Mouse (Mus musculus) lung, postnatal 14 days (tissue): ENCODE measurements around the gene Cfap65.

Source experiments
- DNase-seq: peaks from one replicate; pipeline ENCODE4 v3.0.0; 2021

Gene Cfap65

GRCm38 (mm10) chr1:74935402-74935801 is at the start of gene Cfap65:
Gene Cfap65 (minus strand): TSS chr1:74935599.
- DNase-seq = no peak

DNA sequence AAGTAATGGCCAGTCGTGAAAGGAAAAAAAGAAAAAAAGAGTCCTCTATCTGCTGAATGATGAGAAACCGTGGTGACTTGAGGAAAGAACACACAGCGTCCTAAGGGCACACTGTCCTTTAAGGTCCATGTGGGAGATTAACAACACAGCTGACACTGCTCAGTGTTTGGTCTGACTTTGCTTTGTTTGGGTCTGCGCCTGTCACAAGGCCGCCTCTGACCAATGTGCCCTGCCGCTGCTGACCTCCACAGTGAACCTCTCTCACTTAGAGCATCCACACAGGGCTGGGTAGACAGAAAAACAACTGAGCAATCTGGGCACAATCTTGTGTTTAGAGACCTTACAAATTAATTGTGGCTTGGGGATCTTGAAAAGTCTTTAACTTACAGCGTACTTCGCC is 41.6 kb upstream of the Cfap65 start:
- no peak for DNase-seq

- DNase-seq = no peak
These were observed 40.5 kb upstream of the Cfap65 start for GRCm38 (mm10) chr1:74975936-74976335.

DNA sequence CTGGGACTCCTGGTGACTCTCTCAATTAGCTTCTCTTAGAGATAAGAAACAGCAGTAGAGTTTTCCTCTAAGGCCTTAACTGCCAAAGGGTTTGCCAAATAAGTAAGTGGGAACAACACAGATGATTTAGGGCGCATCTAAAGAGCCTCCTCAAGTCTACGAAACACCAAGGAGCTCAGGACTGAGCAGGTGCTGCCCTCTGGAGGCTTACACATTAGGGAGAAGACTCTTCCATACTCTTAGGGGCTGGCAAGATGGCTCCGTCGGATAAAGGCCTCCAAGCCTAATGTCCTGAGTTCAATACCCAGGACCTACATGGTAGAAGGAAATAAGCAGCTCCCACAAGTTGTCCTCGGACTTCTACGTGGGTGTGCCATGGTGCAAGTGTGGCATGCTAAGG is 38.2 kb upstream of the Cfap65 start:
- no peak for DNase-seq

DNA sequence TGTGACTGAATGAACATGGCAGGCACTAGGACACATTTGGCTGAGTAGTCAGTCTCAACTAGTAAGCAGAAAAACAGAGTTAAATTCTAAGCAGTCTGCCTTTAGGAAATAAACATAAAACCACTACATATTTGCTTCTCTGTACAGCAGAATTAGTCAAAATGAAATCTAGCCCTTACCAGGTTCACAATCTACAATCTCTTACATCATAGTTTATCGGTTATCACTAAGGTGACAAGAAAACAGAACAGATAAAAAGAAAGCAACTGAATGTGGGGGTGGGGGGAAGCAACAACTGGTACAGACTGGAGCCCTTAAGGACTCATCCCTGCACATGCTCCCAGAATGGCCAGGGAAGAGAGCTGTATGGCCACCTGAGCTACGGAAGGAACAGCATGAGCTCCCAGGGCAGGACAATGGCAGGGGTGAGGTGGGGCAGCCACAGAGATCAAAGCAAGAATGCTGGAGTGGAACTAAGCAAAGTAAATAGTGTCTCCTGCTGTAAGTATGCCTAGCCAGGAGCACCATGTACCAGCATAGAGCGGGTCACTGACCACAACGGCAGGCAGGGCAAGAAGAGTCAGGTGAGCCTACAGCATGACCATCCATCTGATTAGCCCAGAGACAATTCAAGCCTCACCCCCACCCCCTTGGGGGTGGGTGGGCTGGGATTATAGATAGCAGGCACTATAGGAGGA is 36.1 kb upstream of the Cfap65 start:
- peak; percentile 17 for DNase-seq

- DNase-seq = no peak
These were observed 32.7 kb upstream of the Cfap65 start for GRCm38 (mm10) chr1:74967962-74968580.

DNA sequence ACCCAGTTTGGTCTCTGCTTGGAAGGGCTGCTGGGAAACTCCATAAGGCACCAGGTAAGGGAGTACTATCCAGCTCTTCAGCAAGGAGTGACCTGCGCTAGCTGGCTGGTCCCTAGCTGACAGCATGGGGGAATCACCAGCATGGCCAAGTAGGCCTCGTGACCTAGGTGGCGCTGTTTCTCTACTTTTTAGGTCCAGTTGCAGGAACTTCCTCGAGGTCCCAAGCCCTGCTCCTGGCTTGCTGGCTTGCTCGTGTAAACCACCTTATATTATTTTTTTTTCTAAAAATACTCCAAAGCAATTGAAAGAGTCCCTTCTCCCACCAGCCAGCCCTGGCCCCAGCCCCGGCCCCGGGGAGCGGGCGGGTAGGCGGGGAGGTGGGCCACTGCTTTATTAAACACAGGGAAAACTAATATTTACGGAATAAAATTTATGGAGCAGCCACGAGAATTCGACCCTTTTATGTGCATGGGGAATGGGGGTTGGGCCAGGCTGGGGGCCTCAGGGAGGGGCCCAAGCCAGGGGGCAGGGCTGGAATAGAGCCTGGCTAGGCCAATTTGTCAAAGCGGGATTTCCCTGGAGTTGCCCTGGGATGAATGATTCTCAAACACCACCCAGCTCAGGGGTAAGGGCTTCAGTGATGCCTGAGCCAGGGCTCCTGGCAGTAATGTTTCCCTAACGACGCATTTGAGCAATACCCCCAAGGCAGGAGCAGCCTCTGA is 29.3 kb upstream of the Cfap65 start:
- peak; percentile 87 for DNase-seq

DNA sequence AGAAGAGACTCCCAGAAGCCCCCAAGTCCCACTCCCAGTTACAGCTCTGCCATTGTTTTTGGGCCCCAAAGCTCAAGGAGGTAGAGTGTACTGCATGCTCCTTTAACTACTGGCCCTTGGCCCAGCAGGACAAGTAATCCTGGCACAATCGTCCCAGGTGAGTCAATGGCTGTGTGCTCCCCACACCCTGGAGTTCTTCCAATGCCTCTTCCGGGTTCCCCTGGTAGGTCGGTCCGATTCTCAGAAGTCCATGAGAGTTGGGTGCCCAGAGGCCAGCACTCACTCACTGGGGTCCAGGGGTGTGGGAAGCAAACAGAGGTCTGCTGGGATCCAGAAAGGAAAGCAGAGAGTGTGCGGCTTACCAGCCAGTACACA is 27.4 kb upstream of the Cfap65 start:
- DNase-seq = no peak

GRCm38 (mm10) chr1:74962126-74962852 is 26.9 kb upstream of the Cfap65 start:
- DNase-seq = no peak

DNA sequence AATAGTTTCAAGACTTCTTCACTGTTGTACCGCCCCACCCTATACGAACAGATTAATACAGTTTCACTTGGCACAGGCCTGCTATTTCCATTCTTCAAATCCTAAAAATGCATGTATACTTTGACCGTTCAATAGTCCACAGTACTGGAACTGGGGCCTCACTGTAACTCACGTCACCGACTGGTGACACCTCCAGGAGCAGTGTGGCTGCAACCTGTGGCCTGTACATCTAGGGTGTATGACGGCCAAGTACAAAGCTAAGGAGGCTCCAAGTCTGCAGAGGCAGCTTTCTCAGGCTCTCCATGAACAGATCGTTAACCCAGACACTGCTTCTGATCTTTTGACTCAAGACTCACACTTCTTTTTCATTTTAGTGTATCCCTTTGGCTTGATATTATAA is 26.3 kb upstream of the Cfap65 start:
- no peak for DNase-seq

DNA sequence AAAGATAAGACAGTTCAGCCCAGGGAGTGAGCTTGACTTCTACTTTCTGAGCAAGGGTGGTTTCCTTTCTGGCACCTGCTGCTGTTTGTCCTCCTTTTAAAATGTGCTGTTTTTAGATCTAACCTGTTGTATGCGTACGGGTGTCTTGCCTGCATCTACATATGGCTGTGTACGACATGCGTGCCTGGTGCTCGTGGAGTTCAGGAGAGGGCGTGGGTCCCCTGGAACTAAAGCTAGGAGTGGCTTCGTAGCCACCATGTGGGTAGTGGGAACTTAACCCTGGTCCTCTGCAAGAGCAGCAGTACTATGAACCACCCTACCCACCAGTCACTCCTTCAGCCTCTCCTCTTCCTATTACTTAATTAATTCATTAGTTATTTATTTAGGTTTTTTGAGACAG is 24.7 kb upstream of the Cfap65 start:
- DNase-seq = no peak

DNA sequence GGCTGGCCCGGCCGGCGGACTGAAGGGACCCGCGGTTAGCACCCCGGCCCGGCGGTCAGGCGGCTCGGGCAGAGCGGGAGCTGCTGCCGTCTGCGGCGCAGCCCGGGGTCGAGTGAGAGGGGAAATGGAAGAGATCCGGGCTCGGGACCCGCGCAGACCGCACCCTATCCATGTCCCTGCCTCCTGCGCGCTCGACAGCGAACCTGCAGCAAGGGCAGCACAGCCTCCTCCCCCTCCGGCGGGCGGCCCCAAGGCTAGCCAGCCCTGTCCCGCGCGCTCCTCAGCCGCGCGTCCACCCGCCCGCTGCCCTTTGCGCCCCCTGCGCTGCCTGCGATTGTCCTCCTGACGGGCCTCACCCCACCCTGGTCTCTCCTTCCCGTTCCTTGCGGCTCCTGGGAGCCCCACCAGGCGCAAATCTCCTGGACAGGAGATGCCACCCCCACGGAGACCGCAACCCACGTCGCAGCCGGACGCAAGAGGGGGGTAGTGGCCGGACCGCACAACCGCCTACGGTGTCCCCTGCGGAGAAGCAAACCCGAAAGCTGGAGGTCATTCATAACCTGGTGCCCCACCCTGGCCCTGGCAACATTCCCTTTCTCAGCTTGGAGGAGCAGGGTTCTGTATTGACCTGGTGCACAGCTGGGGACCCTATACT is 16.3 kb upstream of the Cfap65 start, which contains the start of gene Ihh:
Ihh (minus strand) TSS at position 117 of the 655 bp plus-strand sequence.
- DNase-seq = no peak

DNA sequence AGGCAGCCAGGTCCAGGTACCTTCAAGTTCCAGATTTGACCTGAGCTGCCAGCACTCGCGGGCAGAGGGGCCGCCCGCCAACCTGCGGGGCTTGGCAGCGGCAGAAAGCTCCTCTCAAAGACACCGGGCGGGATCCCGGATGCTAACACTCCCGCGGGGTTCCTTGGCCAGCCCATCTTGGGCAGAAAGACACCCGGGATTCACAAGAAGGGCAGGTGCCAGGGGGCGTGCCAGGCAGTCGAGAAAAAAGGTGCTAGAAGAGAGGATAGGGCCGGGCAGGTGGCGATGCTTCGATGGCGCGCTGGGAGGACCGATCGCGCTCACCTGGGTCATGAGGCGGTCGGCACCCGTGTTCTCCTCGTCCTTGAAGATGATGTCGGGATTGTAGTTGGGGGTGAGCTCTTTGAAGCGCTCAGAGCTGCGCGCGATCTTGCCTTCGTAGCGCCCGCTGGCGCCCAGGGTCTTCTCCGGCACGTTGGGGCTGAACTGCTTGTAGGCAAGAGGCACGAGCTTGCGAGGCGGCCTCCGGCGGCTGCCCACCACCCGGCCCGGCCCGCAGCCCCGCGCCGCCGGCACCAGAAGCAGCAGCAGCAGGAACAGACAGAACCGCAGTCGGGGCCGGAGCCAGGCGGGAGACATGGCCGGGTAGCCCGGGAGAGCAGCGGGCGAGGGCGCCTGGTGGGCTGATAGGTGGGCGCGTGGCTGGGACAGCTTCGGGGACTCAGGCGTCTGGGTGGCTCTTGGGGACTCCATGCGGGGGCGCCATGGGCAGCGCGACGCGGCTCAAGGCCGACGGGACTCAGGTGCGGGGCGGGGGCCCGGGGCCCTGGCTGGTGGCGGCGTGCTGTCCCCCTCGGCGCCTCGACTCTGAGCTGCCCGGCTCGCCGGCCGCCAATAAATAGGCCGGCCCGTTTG is 15.4 kb upstream of the Cfap65 start:
- DNase-seq = no peak

DNA sequence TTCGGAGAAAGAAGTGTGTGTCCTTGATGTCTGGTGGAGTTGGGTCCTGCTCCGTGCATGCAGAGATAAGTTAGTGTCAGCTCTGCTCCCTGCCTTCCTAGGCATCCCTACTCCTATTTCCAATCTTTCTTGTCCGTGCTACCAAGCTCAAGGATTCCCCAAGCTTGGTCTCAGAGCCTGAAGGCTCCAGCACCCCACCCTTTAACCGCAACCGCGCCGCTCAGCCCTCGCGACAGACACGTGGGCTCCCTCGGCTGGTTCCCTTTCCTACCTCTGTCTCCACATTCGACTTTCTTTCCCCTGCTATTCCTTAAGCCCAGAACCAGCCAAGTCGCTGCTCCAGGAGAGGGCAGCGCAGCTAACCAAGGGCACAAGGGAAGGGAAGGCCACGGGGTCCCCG is 14.7 kb upstream of the Cfap65 start:
- no peak for DNase-seq

DNA sequence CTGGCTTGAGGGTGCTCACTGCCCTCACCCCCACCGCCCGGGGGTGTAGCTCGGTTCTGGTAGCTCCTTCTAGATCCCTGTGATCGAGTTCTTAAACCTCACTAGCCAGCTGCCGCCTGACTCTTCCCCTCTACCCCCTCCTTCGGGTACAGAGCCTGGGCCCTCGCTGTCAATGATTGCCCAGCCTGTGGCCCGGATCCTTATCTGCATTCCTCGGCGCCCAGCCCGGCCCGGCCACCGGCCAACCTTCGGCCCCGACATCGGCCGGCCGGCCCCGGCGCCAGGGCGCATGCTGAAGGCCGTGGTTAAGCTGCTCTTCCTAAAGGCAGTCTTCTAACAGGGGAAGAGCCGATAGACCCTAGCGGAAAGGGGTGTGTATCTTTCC is 14.3 kb upstream of the Cfap65 start:
- DNase-seq = peak; percentile 48

DNA sequence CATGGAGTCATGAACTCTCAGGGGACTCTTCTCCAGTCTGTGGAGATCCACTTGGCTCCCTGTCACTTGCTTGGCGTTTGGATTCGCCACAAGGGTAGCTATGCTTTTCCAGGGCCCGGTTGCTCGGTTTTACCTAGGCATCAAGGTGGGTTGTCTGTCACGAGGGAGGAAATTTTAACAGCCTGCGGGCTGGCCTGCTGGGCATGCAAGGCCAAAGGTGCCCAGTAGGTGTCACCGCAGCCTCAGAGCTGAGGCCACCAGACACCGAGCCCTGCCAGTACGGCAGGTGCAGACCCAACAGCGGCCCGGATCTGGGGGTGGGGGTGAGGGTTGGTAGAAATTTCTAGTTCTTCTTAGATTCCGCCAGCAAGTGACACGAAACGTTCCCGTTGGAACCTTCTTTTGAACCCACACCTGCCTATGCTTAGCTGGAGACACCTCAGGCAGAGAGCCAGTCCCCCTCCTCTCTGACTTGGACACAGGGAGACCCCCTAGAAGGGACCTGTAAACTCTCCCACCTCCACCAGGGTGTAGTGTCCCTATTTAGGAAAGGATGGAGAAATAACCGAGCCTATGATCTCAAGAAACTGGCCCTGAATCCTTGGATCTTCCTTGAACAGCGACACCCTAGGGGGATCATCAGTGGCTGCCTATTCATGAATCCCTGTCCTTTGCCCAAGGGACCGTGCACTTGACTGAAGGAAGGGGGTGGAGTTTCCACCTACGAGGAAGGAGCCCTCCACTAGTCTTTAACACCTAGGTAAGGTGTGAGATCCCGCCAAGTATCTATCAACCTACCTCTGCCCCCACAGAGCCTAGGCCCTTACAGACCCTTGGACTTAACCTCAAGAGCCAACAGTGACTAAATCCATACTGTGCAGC is 13.6 kb upstream of the Cfap65 start:
- peak; percentile 69 for DNase-seq

- DNase-seq = no peak
These were observed 12.7 kb upstream of the Cfap65 start for GRCm38 (mm10) chr1:74947986-74948670.

DNA sequence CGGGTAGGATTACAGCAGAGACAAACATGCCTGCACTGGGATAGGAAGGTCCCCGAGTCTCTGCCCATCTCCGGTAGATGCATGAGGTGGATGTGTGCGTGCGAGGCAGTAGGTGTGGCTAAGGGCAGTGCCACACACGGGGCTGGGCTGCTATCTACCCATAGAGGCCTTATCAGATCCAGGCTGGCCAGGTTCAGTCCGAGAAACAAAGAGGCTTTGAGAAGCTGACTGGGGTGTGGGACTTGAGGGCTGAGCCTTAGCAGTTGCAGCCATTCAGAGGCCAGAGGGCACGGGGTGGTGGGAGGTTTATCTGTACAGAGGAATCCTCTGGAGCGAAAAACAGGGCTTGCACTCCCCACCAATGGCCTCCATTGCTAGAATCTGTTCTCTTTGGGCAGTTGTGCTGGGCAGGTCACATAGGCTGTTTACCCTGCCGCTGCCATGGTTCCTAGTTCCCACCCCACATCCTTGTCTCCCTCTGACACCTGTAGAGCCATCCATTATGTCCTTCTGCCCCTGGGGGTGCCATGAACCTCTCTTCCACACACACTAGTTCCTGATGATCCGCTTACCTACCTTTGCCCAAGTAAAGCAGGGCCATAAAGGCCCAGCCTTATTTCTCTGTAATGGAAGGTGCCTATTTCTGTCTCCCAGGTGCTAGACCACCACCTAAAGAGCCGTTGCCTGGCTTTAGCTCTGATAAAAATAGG is 6.4 kb upstream of the Cfap65 start:
- no peak for DNase-seq

GRCm38 (mm10) chr1:74939762-74940161 is 4.4 kb upstream of the Cfap65 start:
- DNase-seq = no peak
